Mouse (Mus musculus) cerebellum, adult (tissue): ENCODE results near the gene Kars.

Source experiments
- ATAC-seq: cut with Nextera tagmentation; 2 replicates; pipeline ENCODE4 v1.9.2; 2017; ENCODE audit warnings: mild to moderate bottlenecking, moderate library complexity, mixed read lengths; ENCODE audit not compliant: insufficient number of reproducible peaks, low FRiP score, low TSS enrichment

The Kars gene

DNA sequence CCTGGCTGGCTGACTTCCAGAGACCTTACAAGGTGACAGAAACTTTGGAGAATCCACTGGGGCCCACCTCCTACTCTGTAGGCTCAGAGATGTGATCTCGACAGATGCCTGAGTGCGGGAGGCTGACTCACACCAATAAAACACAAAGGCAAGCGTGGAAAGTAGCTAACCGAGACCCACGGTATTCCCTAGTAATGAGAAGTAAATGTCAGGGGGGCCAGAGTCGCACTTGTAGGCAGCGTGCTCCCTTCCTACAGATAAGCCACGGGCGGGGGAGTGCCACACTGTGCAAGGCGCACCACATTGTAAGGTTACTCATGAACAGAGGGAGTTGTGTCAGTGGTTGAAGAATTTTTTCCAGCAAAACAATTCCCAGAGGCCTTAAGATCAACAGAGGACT lies 26.6 kb downstream of the Kars start:
- ATAC-seq: no peak

DNA sequence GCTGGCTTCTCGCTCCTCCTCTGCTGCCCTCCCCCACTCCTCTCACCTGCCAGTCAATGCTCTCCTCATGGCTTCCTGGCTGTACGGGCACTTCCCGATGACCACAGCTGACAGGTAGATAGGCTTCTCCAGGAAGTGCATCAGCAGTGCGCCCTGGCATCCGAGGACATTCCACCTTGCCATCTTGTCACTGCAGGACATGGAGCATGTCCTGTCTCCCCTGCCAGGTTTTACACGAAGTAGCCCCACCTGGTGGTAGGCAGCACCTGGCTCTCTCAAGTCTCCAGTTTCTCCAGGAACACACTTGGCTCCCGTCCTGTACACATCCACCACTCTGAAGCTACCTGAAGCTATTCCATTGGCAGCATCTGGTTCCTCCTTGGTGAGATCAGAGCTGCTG lies 29.0 kb downstream of the Kars start:
- ATAC-seq: peak; percentile 80

DNA sequence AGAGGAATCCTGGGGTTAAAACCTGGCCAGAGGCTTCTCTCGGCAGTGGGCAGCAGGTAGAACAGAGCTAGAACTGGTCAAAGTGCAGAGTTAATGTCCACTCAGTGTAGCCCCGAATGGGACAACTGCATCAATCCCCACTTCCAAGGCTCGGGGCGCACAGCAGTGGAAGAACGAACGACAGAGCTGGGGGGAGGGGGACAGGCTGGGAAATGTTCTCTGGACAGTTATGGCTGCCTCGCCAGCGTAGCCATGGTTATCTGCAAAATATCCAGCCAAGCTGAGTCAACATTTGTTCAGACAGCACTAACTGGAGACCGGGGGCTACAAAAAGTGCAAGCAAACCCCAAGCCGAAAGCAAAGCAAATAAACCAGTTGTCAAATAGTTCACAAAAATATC lies 33.0 kb downstream of the Kars start:
- ATAC-seq: no peak

DNA sequence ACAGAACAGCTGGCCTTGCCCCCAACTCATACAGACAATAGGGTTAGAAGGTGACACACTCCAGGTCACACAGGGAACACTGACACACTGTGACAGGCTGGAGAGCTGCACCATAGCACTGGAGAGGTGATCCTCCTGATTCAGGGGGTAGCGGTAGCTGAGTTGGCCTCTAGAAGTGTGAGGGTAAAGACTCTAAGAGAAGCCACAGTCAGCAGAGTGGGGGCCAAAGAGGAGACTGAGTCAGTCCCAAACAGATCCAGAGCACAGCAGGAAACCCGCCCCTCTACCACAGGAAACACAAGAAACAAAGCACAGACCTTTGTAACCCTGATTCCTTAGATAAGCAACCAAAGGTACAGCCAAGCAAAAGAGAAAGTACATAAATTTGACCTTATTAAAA lies 34.8 kb downstream of the Kars start:
- ATAC-seq: no peak

DNA sequence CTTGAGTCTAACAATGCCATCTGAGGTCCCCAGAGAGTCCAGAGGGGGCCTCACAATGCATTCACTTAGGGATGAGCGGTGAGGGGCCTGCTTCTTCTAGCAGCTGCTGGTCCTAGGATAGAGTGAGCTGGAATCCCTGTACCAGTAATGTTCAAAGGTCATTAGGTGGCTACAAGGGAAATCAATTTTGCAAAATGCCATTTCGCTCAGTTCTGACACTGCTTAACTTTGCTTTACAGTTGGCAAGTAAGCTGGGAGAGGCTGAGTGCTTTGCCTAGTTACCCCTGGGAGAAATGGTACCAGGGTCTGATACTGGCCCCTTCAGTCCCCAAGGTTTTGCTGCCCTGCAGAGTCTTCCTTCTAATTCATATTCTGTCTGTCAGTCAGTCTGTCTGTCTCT lies 35.4 kb downstream of the Kars start:
- ATAC-seq: no peak

DNA sequence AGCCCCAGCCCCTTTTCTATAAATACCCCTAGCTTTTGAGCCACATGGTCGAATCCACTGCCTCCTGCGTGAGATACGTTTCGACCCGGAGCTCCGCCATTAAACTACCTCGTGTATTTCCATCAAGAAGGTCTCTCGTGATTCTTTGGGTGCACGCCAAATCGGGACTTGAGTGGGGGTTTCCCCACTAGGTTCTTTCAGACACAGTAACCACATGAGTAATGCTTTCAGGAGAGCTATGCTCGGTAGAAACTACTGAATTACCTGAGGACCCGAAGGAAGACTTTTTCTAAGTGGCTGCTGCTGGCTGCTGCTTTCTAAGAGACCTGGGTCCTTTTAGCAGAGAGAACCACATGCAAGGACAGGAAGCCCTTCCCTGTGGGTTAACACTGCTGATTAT lies 37.0 kb downstream of the Kars start:
- ATAC-seq: no peak

DNA sequence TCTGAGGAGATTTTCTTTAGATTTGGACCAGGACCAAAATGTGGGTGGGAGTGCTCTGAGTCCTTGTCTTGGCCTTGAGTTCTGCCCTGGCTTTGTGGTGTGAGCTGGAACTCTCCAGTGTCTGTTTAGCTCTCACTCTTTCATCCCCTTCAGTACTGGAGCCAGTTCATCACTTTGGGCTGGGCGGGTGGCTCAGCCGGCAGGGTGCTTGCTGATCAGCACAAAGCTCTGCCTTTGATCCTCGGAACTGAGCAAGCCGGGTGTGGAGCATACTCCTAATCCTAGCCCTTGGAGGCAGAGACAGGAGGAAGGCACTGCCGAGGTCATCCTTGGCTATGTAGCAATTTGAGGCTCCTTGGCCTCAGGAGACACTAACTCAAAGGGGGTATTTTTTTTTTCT lies 42.1 kb downstream of the Kars start:
- ATAC-seq: no peak

DNA sequence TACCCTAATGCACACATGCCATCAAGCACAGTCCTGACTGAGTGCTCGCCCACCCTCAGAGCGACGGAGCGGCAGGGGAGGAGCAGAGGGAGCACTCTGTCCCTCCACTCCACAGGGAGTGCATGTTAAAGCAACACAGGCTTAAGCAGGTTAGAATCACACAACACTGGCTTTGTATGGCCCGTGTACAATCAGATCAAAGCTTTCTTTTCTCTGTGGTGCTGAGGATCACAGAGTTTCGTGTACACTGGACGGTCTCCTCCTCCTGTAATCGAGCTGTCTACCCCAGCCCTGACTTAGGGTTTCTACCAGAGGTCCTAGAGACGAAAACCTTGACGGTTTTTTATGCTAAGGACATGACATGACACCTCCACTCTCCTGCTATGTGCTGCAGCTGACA lies 42.6 kb downstream of the Kars start:
- ATAC-seq: no peak

DNA sequence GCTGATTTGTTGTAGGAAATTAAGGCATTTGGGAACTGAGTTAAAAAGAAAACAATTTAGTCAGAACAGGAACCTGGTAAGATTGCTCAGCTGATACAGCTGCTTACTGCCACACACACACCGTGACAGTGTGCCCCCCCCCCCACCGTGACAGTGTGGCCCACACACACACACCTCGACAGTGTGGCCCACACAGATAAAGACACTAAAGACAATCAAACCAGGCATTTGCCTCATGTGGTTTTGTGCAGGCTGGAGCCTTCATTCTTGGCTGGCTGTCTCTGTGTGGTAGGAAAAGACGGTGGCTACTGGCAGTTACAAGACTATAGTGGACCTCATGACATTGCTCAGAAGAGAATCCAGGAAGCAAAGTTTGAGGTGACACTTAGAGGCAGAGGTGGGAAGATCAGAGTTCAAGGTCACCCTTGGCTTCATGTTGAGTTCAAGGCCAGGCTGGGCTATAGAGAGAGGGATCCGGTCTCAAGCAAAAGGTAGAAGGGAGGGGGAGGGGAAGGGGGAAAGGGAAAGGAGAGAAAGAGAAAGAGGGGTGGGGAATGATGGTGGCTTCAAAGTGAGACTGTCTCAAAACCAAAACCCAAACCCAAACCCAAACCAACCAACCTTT lies 43.8 kb downstream of the Kars start:
- no peak for ATAC-seq

DNA sequence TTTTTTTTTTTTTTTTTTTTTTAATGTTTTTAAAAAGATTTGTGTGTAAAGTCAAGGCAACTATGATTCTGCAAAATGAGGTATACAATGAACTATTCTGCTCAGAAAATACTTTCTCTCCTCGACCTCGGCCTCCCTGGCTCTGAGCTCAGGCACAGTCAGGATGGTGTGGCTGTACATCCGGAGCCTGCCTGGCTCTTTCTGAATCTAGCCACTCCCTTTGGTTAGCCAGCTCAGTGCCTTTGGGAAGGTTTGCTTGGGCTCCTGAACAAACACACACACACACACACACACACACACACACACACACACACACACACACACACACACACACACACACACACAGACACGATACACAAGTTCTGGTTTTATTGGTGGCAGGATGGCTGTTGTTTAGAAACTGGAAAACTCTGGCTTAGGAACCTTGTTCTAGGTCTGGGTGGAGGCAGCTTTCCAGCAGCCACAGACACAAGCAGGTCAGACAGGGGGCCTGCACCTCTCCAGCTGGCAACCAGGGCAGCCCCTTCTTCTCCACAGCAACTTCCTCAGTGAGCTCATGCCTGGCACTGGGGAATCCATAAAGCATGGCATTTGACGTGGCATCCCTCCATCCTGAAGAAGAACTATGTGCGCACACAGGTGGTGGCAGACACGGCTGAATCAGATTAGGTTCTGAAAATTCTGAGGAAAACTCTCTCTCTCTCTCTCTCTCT lies 46.1 kb downstream of the Kars start:
- 0 out of 2 replicates have a peak, but pooled peaks have one; percentile 51 for ATAC-seq

DNA sequence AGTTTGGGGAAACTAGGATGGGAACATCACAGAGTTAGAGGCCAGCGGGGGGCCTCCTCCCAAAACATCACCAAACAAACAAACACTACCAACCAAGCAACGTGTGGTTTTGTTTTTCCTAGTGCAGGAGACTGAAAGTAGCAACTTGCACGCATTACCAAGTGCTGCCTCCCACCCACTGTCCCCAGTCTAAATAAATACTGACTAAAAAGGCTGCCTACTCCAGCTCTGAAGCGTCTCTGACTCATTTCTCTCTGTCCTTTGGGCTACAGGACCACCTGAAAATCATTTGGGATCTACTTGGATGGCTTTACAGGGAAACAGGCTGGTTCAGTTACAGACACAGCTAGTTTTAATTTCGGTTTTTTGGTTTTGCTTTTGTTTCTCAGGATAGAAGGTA lies 46.8 kb downstream of the Kars start:
- no peak for ATAC-seq

DNA sequence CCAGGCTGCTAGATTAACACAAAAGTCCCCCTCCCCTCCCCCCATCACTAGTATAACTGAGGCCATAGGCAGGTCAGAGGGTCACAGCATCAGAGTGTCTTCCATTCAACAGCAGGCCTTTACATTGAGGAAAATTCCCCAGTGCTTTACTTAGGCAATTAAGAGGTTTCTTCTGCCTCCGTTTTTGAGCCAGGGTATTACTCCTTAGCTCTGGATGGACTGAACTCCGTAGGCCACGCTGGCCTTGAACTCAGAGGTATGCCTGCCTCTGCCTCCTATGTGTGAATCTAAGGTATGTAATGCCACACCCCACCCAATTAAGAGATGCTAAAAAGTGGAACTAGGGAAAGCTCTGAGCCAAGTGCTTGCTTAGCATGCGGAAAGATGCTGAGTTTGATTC lies 47.6 kb downstream of the Kars start:
- no peak for ATAC-seq

DNA sequence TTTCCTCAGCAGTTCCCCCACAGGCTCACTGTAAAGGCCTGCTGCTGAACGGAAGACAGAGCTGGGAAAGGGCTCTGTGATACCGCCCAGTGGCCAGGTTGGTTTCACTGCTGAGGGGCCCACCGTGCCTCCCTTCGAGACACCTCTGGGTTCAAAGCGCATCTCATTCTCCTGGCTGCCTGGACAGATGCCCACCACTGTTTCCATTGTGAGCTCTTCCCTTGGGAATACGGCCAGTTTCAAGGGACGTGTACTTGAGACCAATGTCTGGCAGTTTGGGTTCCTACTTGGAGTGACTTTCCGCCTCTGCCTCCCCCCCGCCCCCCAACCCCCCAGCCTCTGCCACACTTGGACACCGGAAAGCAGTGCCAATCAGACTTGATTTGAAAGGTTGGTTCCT lies 48.0 kb downstream of the Kars start:
- no peak for ATAC-seq

DNA sequence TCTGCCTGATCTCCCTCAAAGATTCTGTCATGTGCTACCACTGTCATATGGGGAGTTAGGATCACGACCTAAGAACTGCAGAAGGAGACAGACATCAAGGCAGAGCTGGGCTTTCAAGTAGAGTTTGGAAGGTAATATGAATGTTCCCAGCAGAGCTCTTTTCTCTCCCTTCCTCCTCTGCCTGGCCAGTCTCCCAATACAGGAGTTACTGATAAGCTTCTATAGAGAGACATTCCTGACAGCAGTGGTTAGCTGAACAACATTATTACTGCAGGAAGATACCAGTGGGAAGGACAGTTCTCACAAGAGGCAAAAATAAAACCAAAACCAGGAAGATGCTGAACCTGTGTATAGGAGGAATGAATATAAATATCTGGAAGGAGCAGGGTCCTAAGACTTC lies 48.5 kb downstream of the Kars start:
- no peak for ATAC-seq

DNA sequence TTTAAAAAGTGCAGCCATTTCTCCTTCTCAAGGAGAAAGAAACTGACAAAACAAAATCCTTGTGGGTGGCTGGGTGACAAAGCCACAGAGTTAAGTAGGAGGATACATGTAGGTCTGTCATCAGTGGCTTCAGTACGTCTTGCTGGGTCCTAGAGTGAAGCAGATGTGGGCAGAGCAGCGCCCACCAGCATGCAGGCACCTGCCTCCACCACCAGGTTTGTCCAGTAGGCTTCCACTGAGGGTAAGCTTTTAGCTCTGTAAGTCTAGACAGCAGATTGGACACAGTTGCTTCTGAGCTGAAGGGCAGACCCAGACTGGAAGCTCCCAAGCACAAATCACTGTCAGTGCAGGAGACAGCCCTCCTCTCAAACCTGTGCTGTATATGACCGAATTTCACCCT lies 49.8 kb downstream of the Kars start:
- no peak for ATAC-seq

DNA sequence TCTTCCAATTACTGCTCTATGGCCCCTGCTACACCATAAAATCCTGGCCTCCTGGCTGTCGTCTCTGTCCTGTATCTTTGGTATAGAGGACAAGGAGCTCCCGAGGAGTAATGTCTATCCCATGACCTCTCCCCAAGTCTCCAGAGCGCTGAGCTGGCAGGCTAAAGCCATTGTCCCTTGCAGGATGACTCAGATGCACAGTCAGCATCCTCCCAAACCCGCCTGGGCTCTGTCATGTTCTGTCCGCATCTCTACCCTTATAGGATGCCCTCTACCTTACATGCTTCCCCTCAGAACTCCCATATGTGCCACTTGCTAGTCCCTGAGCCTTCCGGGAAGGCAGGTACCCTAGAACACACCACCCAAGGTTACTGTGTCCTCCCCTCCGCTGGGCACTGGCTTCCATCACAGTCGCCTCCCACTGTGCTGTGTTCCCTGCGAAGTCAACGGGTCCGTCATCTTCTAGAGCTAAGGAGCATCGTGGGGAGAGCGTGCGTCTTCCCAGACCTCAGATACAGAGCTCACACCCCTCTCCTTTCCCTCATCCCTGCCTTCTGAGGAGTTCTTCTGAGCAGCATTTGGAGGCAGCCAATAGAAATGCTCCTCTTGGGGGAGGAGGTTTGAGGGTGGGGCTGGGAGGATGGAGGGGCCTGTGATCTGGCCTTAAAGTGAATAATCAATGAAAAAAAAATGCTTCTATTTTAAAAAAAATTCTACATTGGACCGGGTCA lies 50.4 kb downstream of the Kars start:
- ATAC-seq: no peak

DNA sequence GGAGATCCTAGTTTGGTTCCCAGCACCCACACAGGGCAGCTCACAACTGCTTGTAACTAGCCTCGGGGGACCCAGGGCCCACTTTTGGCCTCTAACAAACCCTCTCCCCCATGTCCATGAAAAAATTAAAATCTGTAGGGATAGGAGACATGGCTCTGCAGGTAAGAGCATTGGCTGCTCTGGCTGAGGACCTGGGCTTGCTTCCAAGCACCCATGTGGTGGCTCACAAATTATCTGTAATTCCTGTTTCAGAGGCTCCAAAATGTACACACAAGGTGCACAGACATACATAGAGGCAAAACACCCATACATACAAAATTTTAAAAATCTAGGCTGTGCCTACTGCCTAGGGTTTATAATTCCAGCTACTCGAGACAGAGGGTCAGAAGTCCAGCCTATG lies 53.9 kb downstream of the Kars start:
- no peak for ATAC-seq

DNA sequence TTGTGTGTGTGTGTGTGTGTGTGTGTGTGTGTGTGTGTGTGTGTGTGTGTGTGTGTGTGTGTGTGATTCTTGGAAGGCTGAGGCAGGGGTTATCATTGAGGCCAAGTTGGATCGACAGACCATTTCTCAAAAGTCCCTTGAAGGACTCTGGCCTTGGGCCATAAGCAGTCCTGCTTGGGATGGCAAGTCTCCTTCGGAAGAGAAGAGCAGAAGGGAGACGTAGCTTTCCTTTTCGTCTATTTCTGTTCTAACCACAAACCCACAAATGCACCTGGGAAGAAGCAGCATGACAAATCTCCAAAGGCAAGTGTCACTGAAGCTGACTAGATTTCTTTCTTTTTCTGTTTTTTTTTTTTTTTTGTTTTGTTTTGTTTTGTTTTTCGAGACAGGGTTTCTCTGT lies 55.2 kb downstream of the Kars start:
- no peak for ATAC-seq

DNA sequence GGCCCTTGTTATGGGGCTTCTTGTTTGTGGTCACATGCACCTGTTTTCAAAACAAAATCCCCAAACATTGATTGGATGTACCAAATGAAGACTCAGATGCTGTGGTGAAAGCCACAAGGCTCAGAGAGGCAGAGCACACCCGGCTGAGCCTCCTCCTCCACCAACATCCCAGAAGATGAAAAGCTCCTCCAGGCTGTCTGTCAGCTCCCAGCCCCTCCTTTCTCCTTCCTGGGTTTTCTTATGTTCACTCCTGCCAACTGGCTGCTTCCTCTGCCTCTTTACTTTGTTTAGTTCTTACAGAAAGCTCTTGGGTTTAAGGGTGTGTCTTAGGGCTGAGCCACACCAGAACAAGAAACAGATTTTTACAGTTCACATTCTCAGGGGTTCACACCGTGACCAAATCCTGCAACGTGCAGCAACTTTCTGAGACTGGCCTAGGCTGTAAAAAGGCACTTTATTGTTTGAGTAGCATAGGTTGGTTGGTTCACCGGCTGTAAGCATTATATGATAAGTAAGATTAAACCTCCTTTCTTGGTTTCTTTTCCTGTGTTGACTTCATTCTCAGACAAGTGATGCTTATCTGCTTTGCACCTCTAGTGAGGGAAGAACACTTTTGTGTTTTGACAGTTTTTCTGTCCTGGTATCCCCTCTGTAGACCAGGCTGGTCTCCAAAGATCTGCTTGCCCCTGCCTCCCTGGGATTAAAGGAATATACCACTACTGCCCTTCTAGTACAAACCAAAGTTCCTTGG lies 56.1 kb downstream of the Kars start:
- no peak for ATAC-seq

DNA sequence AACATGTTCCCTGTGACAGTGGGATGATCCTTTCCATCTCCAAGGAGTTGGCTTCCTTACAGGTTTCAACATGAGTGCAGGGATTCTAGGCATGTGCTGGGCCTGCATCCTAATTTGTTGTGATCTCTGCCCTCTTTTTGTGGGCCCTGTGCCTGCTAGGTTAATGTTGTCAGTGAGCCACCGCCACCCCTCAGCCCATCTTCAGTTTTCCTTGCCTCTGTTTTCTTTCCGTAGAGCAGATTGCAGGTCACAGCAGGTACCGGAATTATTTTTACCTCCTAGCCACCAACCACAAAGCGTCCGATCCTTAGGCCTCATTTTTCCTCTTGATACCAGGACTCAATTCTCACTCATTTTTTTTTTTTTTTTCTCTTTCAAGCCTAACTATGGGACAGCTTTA lies 59.2 kb downstream of the Kars start:
- ATAC-seq: peak; percentile 52; the same call in 1 of the 2 replicates

DNA sequence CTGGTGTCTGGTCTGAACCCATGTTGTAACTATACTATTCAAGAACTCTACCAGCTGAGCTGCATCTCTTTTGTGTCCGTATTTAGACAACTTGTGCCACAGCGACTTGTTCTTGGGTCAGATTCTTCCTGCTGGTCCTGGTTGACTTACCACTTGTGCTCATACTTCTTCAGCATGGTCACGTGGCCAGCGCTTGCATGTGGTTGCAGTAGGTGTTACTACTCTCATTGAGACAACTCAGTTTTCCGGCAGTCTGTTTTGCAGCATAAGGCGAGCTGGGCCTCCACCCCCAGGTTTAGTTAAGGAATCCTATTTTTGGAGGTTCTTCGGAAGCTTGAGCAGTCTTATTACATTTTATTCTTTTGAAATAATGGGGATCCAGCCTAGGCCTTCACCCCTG lies 59.8 kb downstream of the Kars start:
- ATAC-seq: no peak
